Mouse (Mus musculus) gonadal fat pad, adult 2 months (tissue): ENCODE measurements around the gene Atf6b. TPM values are rescaled to one million over a fixed set of nuclear protein-coding genes. Genes with fewer than 3 reads are reported as not detected.

Source experiments
- DNase-seq: peaks from one replicate; pipeline ENCODE4 v3.0.0-alpha.2; 2012; ENCODE audit warnings: low read depth
- polyA plus RNA-seq: library from polyadenylated mRNA; depleted of rRNA; stranded (reverse); fragments of >200 nt; gene quantifications from 2 replicates; pipeline ENCODE4 v1.2.3, GENCODE M21; 2012; rRNA removed

Gene Atf6b
- polyA plus RNA-seq, 1 experiment = 87.8 TPM

- no peak for DNase-seq
Measured at GRCm38 (mm10) chr17:34699575-34700408, 52.8 kb downstream of the Atf6b start.

GRCm38 (mm10) chr17:34700671-34701071, 53.7 kb downstream of the Atf6b start:
- no peak for DNase-seq

Other genes with a start within 250 kb of the Atf6b start
- gene BC051142, start 248.3 kb upstream of the Atf6b start, polyA plus RNA-seq = 3.0 and 3.2 TPM in 2 replicates
- gene Btnl4, start 169.8 kb upstream of the Atf6b start, polyA plus RNA-seq = 0.11 TPM in 1 of 2 replicates, not detected in the other
- gene Btnl6, start 129.8 kb upstream of the Atf6b start, polyA plus RNA-seq = not detected in 2 replicates
- gene Notch4, start 82.9 kb upstream of the Atf6b start, polyA plus RNA-seq = 18.2 and 28.9 TPM in 2 replicates
- 10.0 and 10.1 TPM in 2 replicates for gene Gpsm3, start 57.3 kb upstream of the Atf6b start, polyA plus RNA-seq
- gene Pbx2, start 55.9 kb upstream of the Atf6b start, polyA plus RNA-seq = 51.3 and 59.8 TPM in 2 replicates
- gene Ager, start 49.3 kb upstream of the Atf6b start, polyA plus RNA-seq = 5.3 and 5.5 TPM in 2 replicates
- gene Rnf5, start 43.5 kb upstream of the Atf6b start, polyA plus RNA-seq = 99.2 and 108 TPM in 2 replicates
- 204 and 232 TPM in 2 replicates for gene Agpat1, start 42.9 kb upstream of the Atf6b start, polyA plus RNA-seq
- gene Egfl8, start 31.2 kb upstream of the Atf6b start, polyA plus RNA-seq = 3.6 and 5.3 TPM in 2 replicates
- gene Ppt2, start 18.6 kb upstream of the Atf6b start, polyA plus RNA-seq = 49.6 and 62.9 TPM in 2 replicates
- gene Prrt1, start 17.6 kb upstream of the Atf6b start, polyA plus RNA-seq = 15.8 and 28.1 TPM in 2 replicates
- 2.9 and 9.3 TPM in 2 replicates for gene Fkbpl, start 2.4 kb upstream of the Atf6b start, polyA plus RNA-seq
- 34.9 and 42.7 TPM in 2 replicates for gene Tnxb, start 23.4 kb downstream of the Atf6b start, polyA plus RNA-seq
- 138 and 171 TPM in 2 replicates for gene C4b, start 96.7 kb downstream of the Atf6b start, polyA plus RNA-seq
- gene Cyp21a1, start 157.4 kb downstream of the Atf6b start, polyA plus RNA-seq = 0.28 and 0.29 TPM in 2 replicates
- 37.7 and 59.7 TPM in 2 replicates for gene Stk19, start 189.8 kb downstream of the Atf6b start, polyA plus RNA-seq
- gene Dxo, start 189.9 kb downstream of the Atf6b start, polyA plus RNA-seq = 62.6 and 64.9 TPM in 2 replicates
- 91.1 and 93.8 TPM in 2 replicates for gene Skiv2l, start 203.1 kb downstream of the Atf6b start, polyA plus RNA-seq
- gene Nelfe, start 203.2 kb downstream of the Atf6b start, polyA plus RNA-seq = 53.8 and 77.2 TPM in 2 replicates
- 70.2 and 140 TPM in 2 replicates for gene Cfb, start 215.4 kb downstream of the Atf6b start, polyA plus RNA-seq
- gene Zbtb12, start 232.3 kb downstream of the Atf6b start, polyA plus RNA-seq = 14.5 and 14.8 TPM in 2 replicates
- gene Gm20547, start 234.9 kb downstream of the Atf6b start, polyA plus RNA-seq = not detected in 2 replicates